Mouse (Mus musculus) cerebellum, postnatal 36 days (tissue): Measurements from ENCODE around the gene Svs2.
"Not testable (repeated sequence)": the region's sequence is repeated elsewhere in the genome, so short reads cannot be mapped to it uniquely, and the experiment has no call there.

Experiments
- DNase-seq, 2 experiments: peaks; one replicate each; pipeline ENCODE4 v3.0.0; 2021 to 2022; ENCODE audit warnings: mixed read lengths in 2 of 2

Svs2 gene

GRCm38 (mm10) chr2:164238366-164238765 is at the start of gene Svs2:
Svs2 (minus strand) TSS chr2:164238466.
- no peak for DNase-seq

- DNase-seq, result no peak
Measured at GRCm38 (mm10) chr2:164278359-164278758, 40.1 kb upstream of the Svs2 start, which contains the start of gene Svs4. Svs4 (minus strand) TSS chr2:164278459.

- DNase-seq, result not testable (repeated sequence)
Measured at GRCm38 (mm10) chr2:164256540-164256939, 18.3 kb upstream of the Svs2 start, which contains the start of gene Svs3b. Svs3b (minus strand) TSS chr2:164256640.

GRCm38 (mm10) chr2:164232671-164233070 is 5.6 kb downstream of the Svs2 start:
- no peak for DNase-seq

GRCm38 (mm10) chr2:164228361-164229070 is 9.8 kb downstream of the Svs2 start:
- no peak for DNase-seq

- DNase-seq, result no peak
Measured at GRCm38 (mm10) chr2:164221522-164221921, 16.7 kb downstream of the Svs2 start, which contains the start of gene Wfdc15b. Wfdc15b (minus strand) TSS chr2:164221660.

- no peak for DNase-seq
Measured at GRCm38 (mm10) chr2:164219295-164219694, 19.0 kb downstream of the Svs2 start.

GRCm38 (mm10) chr2:164212711-164213110 is 25.6 kb downstream of the Svs2 start:
- no peak for DNase-seq

GRCm38 (mm10) chr2:164210892-164211291 is 27.4 kb downstream of the Svs2 start:
- no peak for DNase-seq

- peak; percentile 65 to 78 for DNase-seq
Measured at GRCm38 (mm10) chr2:164206676-164207075, 31.6 kb downstream of the Svs2 start.

GRCm38 (mm10) chr2:164206011-164206410 is 32.3 kb downstream of the Svs2 start:
- not testable (repeated sequence) for DNase-seq

- no peak for DNase-seq
Measured at GRCm38 (mm10) chr2:164199626-164200327, 38.5 kb downstream of the Svs2 start, which contains the start of gene Wfdc15a. Wfdc15a (minus strand) TSS chr2:164200130.

- no peak for DNase-seq
Measured at GRCm38 (mm10) chr2:164196700-164196990, 41.6 kb downstream of the Svs2 start.

- no peak for DNase-seq
Measured at GRCm38 (mm10) chr2:164195971-164196699, 42.1 kb downstream of the Svs2 start.

GRCm38 (mm10) chr2:164194959-164195630 is 43.2 kb downstream of the Svs2 start:
- DNase-seq, result no peak

GRCm38 (mm10) chr2:164192279-164192678 is 46.0 kb downstream of the Svs2 start:
- no peak for DNase-seq

GRCm38 (mm10) chr2:164190576-164190975 is 47.7 kb downstream of the Svs2 start, which contains the start of gene Wfdc12:
Wfdc12 (minus strand) TSS chr2:164190608.
- DNase-seq, result no peak

GRCm38 (mm10) chr2:164188722-164189121 is 49.5 kb downstream of the Svs2 start:
- no peak for DNase-seq
